Mouse (Mus musculus): ENCODE data around the gene Strn3.

The Strn3 gene

DNA sequence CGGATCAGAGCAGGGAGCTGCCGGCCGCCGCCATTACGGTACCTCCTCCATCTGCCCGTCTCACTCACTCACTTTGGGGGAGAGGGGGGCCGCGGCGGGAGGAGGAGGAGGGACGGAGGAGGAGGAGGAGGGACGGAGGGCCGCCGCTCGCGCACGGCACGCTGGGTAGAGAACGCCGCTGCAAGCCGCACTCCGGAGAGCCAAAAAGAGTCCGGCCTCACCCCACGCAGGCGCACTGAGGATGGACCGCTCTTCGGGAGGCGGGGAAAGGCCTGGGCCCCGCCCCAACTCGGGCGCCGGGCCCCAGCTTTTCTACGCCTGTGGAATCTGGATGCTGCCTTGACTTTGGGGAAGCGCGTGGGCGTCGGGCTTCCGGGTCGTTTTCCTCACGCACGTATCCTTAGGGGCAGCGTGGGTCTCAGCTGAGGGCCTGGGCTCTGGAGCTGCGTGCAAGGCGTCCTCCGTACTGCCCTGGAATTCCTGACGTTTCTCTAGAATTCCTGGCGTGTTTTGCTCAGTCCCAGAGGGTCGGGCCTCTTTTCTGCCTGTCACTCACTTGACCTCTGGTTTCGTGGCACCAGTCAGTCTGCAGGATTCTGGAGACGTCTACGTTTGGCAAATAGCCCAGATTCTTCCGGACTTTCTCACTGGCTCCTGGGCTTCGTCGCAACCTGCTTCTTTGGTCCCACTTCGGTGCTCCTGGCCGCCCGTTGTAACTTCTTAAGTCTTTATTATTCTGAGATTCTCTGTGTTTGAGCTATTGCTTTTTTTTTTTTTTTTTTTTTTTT, at the start of gene Strn3:
TSS of gene Strn3 (minus strand) at position 53 of the 788 bp plus-strand sequence.
- DNase-seq: peak; percentile 95 to 97

DNA sequence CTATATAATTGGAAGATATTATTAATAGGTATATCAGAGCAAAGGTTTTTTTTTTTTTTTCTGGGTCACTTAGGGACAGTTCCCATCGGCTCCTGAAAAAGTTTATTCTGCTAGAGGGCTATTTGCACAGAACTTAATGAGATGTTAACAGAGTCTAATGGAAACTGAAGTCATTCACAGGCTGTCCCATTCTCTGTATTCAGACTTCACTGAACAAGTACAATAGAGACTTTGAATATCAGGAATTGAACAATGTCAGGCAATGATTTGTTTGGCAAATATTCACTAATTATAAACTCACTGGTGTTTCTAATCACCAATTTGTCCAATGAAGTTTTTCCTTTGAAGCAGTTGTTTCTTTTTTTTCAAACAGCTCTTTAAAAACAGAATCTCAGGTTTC, 45.1 kb upstream of the Strn3 start:
- DNase-seq: no peak

GRCm38 (mm10) chr12:51736381-51736780, 44.7 kb upstream of the Strn3 start:
- DNase-seq: no peak

- peak in 1 of 2 experiments; percentile 17 for DNase-seq
These were observed 44.2 kb upstream of the Strn3 start for GRCm38 (mm10) chr12:51735840-51736271.

GRCm38 (mm10) chr12:51734605-51735211, 43.0 kb upstream of the Strn3 start:
- DNase-seq: no peak

DNA sequence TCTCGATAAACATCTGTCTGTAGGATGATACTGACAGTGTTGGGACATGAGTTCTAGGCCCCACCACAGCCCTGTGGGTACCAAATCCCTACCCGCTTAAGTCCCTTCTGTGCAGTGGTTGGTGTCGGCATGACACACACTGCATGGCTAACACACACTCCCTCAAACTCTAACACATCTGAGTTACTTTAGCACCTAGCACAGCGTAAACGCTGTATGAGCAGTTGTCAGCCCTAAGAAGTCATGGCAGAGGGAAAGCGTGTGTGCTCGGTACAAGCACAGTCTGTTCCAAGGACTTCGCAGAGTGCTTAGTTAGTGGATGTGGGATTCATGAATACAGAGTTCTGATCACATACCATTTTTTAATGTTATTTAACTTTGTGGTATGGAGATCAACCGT, 38.1 kb upstream of the Strn3 start:
- no peak for DNase-seq

- DNase-seq: peak in 1 of 2 experiments; percentile 36
These were observed 37.4 kb upstream of the Strn3 start for GRCm38 (mm10) chr12:51729058-51729457.

DNA sequence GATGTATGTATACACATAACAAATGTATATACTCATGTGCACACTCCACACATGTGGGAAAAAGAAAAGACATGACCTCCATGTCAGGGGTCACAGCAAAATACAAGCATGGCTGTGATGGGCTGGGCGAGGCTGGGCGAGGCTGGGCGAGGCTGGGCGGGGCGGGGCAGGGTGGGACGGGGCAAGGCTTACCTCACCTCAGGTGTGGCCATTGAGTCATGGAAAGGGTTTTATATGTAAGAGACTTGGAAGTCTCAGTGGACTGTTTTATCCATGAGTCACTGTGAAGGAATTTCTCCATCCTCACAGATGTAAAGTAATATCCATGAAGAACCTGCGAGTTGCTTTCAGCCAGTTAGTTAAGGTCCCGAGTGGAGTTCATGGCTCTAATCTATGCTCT, 30.1 kb upstream of the Strn3 start:
- no peak for DNase-seq

DNA sequence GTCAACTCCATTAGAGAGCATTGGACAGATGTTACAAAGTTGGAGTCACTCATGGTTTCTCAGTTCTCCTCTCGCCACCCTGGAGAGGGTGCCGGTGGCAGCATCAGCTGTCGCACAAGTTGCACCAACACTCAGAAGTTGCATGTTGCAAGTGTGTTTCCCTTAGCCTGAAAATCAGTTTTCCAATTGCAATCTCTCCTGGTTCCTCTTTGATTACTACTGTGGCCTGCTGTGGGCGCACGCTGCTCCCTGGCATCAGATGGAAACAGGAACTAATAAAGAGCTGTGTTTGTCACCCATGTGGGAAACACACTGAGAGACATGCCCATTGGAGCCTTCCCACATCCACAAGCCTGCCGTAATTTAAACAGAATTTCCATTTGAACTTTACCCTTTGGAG, 26.9 kb upstream of the Strn3 start:
- DNase-seq: no peak

DNA sequence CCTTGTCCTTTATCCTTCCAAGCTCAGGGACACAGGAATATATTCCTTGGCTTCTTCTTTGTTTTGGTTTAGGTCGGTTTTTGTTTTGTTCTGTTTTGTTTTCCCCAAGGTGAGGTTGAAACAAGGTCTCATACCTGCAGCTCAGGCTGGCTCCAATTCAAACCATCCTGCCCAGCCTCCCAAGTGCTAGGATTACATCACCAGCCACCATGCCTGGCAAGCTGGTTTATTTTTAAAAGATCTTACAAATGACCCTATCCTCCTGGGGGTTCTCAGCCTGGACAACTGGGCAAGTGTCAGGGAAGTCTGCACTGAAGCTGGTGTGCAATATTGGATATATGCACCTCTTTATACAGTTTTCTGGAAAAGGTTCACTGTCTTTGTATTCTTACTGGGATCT, 21.0 kb upstream of the Strn3 start:
- DNase-seq: peak; percentile 41 to 59

GRCm38 (mm10) chr12:51710154-51710553, 18.5 kb upstream of the Strn3 start:
- DNase-seq: no peak

DNA sequence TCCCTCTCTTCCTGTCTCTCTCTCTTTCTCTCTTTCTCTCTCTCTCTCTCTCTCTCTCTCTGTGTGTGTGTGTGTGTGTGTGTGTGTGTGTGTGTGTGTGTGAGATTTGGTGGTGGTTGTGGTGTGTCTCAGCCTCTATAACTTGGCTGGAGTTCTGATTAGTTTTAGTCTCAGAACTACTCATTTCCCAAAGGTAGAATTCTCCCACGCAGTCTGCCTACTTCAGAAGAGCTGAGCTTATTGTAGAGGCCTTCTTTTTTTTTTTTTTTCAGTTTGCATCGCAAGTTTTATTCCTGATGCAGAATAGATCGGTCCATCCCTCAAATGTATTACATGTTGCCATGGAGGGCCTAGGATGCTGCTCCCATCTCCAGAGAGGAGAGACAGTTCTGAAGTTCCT, 18.0 kb upstream of the Strn3 start:
- DNase-seq: no peak

GRCm38 (mm10) chr12:51708941-51709686, 17.4 kb upstream of the Strn3 start:
- DNase-seq: no peak

- peak; percentile 72 to 73 for DNase-seq
These were observed 15.1 kb upstream of the Strn3 start for GRCm38 (mm10) chr12:51706673-51707235.

DNA sequence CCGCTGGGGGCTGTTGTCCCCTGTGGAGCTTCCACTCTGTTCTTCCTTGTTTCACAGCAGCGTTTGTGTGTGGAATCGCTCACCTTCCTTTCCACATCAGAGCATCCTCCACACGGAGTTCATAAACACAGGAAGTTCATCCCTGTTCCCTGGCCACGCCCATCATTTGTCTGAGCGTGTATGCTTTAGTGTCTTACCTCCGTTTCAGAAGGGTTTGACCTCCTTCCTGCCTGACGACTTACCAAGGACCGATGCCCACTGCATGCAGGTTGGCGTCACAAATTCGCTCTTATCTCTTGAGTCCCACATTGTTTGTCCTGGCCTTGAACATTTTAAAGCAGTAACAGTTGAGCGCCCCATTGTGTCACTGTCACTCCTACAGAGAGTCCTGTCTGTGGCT, 14.1 kb upstream of the Strn3 start:
- no peak for DNase-seq

- no peak for DNase-seq
These were observed 12.9 kb upstream of the Strn3 start for GRCm38 (mm10) chr12:51704572-51704971.

DNA sequence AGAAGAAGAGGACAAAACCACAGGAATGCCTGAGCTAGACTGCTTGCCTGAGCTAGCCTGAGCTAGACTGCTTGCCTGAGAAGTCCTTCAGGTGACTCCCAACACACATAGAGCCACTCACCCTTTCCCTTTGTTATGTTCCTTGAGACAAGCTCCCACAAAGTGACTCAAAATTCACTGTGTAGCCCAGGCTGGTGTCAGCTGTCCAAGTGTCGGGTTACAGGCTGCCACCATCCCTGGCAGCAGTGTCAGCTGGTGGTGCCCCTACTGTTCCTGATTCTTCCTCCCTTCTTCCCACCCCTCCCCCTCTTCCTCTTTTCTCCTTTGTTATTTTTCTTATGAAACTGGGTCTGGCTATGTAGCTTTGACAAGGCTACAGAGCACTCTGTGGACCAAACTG, 12.2 kb upstream of the Strn3 start:
- no peak for DNase-seq

DNA sequence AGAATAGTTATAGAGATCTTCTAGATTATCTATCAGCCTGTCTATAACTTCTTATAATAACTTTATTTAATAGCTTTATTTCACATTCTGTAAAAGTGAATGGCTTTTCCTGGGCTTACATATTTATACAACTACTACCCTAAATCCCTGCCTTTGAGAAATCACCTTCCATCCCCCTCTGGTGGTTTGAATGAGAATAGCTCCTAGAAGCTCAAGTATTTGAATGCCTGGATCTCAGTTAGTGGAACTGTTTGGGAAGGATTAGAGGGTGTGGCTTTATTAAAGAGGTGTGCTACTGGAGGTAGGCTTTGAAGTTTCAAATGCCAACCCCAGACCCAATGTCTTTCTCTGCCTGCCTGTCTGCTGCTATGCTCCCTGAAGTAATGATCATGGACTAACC, 10.0 kb upstream of the Strn3 start:
- DNase-seq: no peak

- DNase-seq: no peak
These were observed 8.1 kb upstream of the Strn3 start for GRCm38 (mm10) chr12:51699623-51700393.

GRCm38 (mm10) chr12:51696157-51696556, 4.5 kb upstream of the Strn3 start:
- DNase-seq: no peak

GRCm38 (mm10) chr12:51694966-51695365, 3.3 kb upstream of the Strn3 start:
- DNase-seq: no peak

GRCm38 (mm10) chr12:51694096-51694495, 2.4 kb upstream of the Strn3 start:
- DNase-seq: no peak

DNA sequence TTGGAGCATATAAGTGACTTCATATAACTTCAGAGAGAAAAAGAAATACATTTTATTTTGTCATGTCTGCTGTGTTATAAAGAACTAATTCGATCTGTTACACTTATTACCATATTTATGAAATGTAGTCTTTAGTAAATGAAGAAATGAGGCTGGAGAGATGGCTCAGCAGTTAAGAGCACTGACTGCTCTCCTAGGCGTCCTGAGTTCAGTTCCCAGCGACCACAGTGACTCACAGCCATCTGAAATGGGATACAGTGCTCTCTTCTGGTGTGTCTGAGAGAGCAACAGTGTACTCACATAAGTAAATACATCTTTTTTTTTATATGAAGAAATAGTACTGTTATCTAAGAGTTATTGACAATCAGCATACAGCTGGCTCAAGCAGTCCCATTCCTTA, 1.7 kb upstream of the Strn3 start:
- DNase-seq: no peak

Measured in kidney, adult 8-10 months (tissue).